Comparison of ENCODE assay signal across 24 mouse cellular contexts in genomic region chr7:84448512-84448911, GRCm38 (mm10). TPM values are rescaled to one million over a fixed set of nuclear protein-coding genes. Genes with fewer than 3 reads are reported as not detected.
A peak's percentile ranks its signal among the peaks of the same experiment; 100 is the strongest.
DNase-seq lines count a peak whose midpoint lies in the region; ATAC-seq and TF ChIP-seq lines count a peak whose summit lies in the region.
"Had no signal": no experiment of that assay in that cellular context is flagged by ENCODE, and none has a peak within 500 bp of the region (broad histone marks: within the 10 kb centered on the region; RNA-seq: fewer than 3 reads in every experiment).

No protein-coding gene starts in this region.

- no peak overlapping the region for H3K9ac ChIP-seq in forebrain, embryonic 11.5 days (ENCODE audit: low read length)
- H3K9ac ChIP-seq in forebrain, embryonic 15.5 days (replicated peaks), result no peak overlapping the region
- H3K9ac ChIP-seq in lung, embryonic 14.5 days, result no peak overlapping the region
- no peak overlapping the region for H3K9ac ChIP-seq in midbrain, embryonic 11.5 days (ENCODE audit: low read length)
- no peak overlapping the region for H3K9ac ChIP-seq in midbrain, embryonic 15.5 days
- H3K9ac ChIP-seq: forebrain, postnatal 0 days; heart, embryonic 12.5 days; heart, embryonic 15.5 days; hindbrain, embryonic 13.5 days had no signal

- ATAC-seq in forebrain, embryonic 11.5 days (replicated peaks; ENCODE audit: low FRiP score), result peak; percentile 65
- ATAC-seq in forebrain, embryonic 15.5 days (replicated peaks), result no peak
- ATAC-seq in lung, embryonic 14.5 days (ENCODE audit: insufficient read depth), result no peak
- peak; percentile 85 for ATAC-seq in midbrain, embryonic 11.5 days (ENCODE audit: low FRiP score)
- ATAC-seq in midbrain, embryonic 15.5 days (replicated peaks), result no peak; the same call in 1 of the 2 replicates
- ATAC-seq: activated CD4-positive, CD25-positive, alpha-beta regulatory T cell, adult 4 months had no signal

- no peak overlapping the region for H3K27ac ChIP-seq in forebrain, embryonic 11.5 days (ENCODE audit: low read depth, low read length)
- no peak overlapping the region for H3K27ac ChIP-seq in forebrain, embryonic 15.5 days (replicated peaks)
- H3K27ac ChIP-seq in lung, embryonic 14.5 days (ENCODE audit: low read depth), result peak overlapping the region; percentile 71; the same call in 1 of the 2 replicates
- H3K27ac ChIP-seq in midbrain, embryonic 11.5 days (ENCODE audit: low read depth, low read length), result peak overlapping the region; percentile 56
- H3K27ac ChIP-seq in midbrain, embryonic 15.5 days, result no peak overlapping the region
- H3K27ac ChIP-seq: gastrocnemius, adult 2 months; heart, embryonic 15.5 days; hindbrain, embryonic 10.5 days; hindbrain, embryonic 13.5 days had no signal

- no peaks in the 10 kb centered on the region for H3K36me3 ChIP-seq in forebrain, embryonic 11.5 days (ENCODE audit: control insufficient read depth, insufficient read depth, low read length)
- no peaks in the 10 kb centered on the region for H3K36me3 ChIP-seq in forebrain, embryonic 15.5 days
- no peaks in the 10 kb centered on the region for H3K36me3 ChIP-seq in lung, embryonic 14.5 days (ENCODE audit: insufficient read depth)
- no peaks in the 10 kb centered on the region for H3K36me3 ChIP-seq in midbrain, embryonic 11.5 days (ENCODE audit: control insufficient read depth, insufficient read depth, low read length)
- H3K36me3 ChIP-seq in midbrain, embryonic 15.5 days (replicated peaks), result no peaks in the 10 kb centered on the region
- H3K36me3 ChIP-seq: forebrain, embryonic 10.5 days; heart, embryonic 12.5 days; heart, embryonic 15.5 days; hindbrain, embryonic 10.5 days; hindbrain, embryonic 13.5 days had no signal

- TF ChIP-seq POLR2A in brain, embryonic 14.5 days (IDR thresholded peaks at IDR 0.05; ENCODE audit: borderline replicate concordance, extremely low read depth, insufficient read depth, insufficient read length, poor library complexity, severe bottlenecking), result no peak

- H3K4me3 ChIP-seq in forebrain, embryonic 11.5 days (ENCODE audit: low read depth, low read length), result no peak overlapping the region
- no peak overlapping the region for H3K4me3 ChIP-seq in forebrain, embryonic 15.5 days
- H3K4me3 ChIP-seq in lung, embryonic 14.5 days (ENCODE audit: low read depth, low read length), result no peak overlapping the region
- H3K4me3 ChIP-seq in midbrain, embryonic 11.5 days (ENCODE audit: low read depth, low read length), result no peak overlapping the region
- no peak overlapping the region for H3K4me3 ChIP-seq in midbrain, embryonic 15.5 days
- H3K4me3 ChIP-seq: forebrain, embryonic 10.5 days; gastrocnemius, adult 2 months; heart, embryonic 12.5 days; heart, embryonic 15.5 days; hindbrain, embryonic 10.5 days; hindbrain, embryonic 13.5 days had no signal

- H3K9me3 ChIP-seq in forebrain, embryonic 11.5 days (ENCODE audit: control insufficient read depth, low read length), result no peaks in the 10 kb centered on the region
- no peaks in the 10 kb centered on the region for H3K9me3 ChIP-seq in forebrain, embryonic 15.5 days
- H3K9me3 ChIP-seq in lung, embryonic 14.5 days (ENCODE audit: low read depth, low read length), result no peaks in the 10 kb centered on the region
- H3K9me3 ChIP-seq in midbrain, embryonic 11.5 days (ENCODE audit: control insufficient read depth, low read length), result no peaks in the 10 kb centered on the region
- H3K9me3 ChIP-seq in midbrain, embryonic 15.5 days, result no peaks in the 10 kb centered on the region
- H3K9me3 ChIP-seq: forebrain, embryonic 10.5 days; heart, embryonic 12.5 days; heart, embryonic 15.5 days; hindbrain, embryonic 10.5 days; hindbrain, embryonic 13.5 days had no signal

- no peak for TF ChIP-seq CTCF in lung, embryonic 14.5 days (IDR thresholded peaks at IDR 0.05; ENCODE audit: low read depth)
- TF ChIP-seq CTCF in brain, embryonic 14.5 days (IDR thresholded peaks at IDR 0.05; ENCODE audit: borderline replicate concordance, extremely low read depth, insufficient read depth, insufficient read length), result no peak

- no peaks in the 10 kb centered on the region for H3K4me1 ChIP-seq in forebrain, embryonic 11.5 days (replicated peaks; ENCODE audit: control insufficient read depth, insufficient read depth, low read length)
- no peaks in the 10 kb centered on the region for H3K4me1 ChIP-seq in forebrain, embryonic 15.5 days
- no peaks in the 10 kb centered on the region for H3K4me1 ChIP-seq in lung, embryonic 14.5 days (ENCODE audit: insufficient read depth)
- H3K4me1 ChIP-seq in midbrain, embryonic 11.5 days (ENCODE audit: control insufficient read depth, insufficient read depth, low read length), result peaks cover 14% of the 10 kb centered on the region
- H3K4me1 ChIP-seq in midbrain, embryonic 15.5 days, result 0 out of 2 replicates have a peak, but pooled peaks cover 4% of the 10 kb centered on the region
- H3K4me1 ChIP-seq: hindbrain, embryonic 10.5 days; hindbrain, embryonic 13.5 days had no signal

- no peaks in the 10 kb centered on the region for H3K27me3 ChIP-seq in forebrain, embryonic 11.5 days (ENCODE audit: control insufficient read depth, insufficient read depth, low read length)
- H3K27me3 ChIP-seq in forebrain, embryonic 15.5 days, result no peaks in the 10 kb centered on the region
- H3K27me3 ChIP-seq in lung, embryonic 14.5 days (ENCODE audit: insufficient read depth, low read length), result no peaks in the 10 kb centered on the region
- H3K27me3 ChIP-seq in midbrain, embryonic 11.5 days (ENCODE audit: control insufficient read depth, insufficient read depth, low read length), result no peaks in the 10 kb centered on the region
- no peaks in the 10 kb centered on the region for H3K27me3 ChIP-seq in midbrain, embryonic 15.5 days (replicated peaks)
- H3K27me3 ChIP-seq: heart, embryonic 12.5 days; heart, embryonic 15.5 days; hindbrain, embryonic 13.5 days had no signal

- no peak overlapping the region for H3K4me2 ChIP-seq in forebrain, embryonic 11.5 days (ENCODE audit: low read depth, low read length, severe bottlenecking)
- no peak overlapping the region for H3K4me2 ChIP-seq in forebrain, embryonic 15.5 days (replicated peaks)
- H3K4me2 ChIP-seq in lung, embryonic 14.5 days, result no peak overlapping the region
- no peak overlapping the region for H3K4me2 ChIP-seq in midbrain, embryonic 11.5 days
- no peak overlapping the region for H3K4me2 ChIP-seq in midbrain, embryonic 15.5 days
- H3K4me2 ChIP-seq: heart, embryonic 12.5 days; heart, embryonic 15.5 days; hindbrain, embryonic 13.5 days had no signal

- no peak for DNase-seq in forebrain, embryonic 11.5 days (ENCODE audit: low spot score)
- DNase-seq in lung, embryonic 14.5 days, result no peak
- DNase-seq in lung, postnatal 36 days, result no peak
- no peak for DNase-seq in midbrain, embryonic 11.5 days (ENCODE audit: low spot score, missing footprints)
- peak; percentile 55 for DNase-seq in brain, embryonic 14.5 days (ENCODE audit: low read depth)
- DNase-seq in gastrocnemius, postnatal 4 days (ENCODE audit: low spot score in 2 of 2), result no peak
- DNase-seq: adrenal gland, adult 8-10 months; adrenal gland, postnatal 25 days; cerebellum, adult 18-20 months; cerebellum, adult 9-10 months; gastrocnemius, adult 2 months; gastrocnemius, postnatal 14 days; heart, adult 18-20 months; heart, postnatal 10 days; heart, postnatal 36 days had no signal

RNA-seq across cellular contexts. Expression of gene Arnt2, which starts 38.5 kb away (rescaled TPM):
- 40.9 and 43.0 TPM in 2 replicates for polyA plus RNA-seq in forebrain, embryonic 11.5 days (2014; fragmentation: Nextera tagmentation; extraction: Ambion mirVana)
- polyA plus RNA-seq in forebrain, embryonic 15.5 days (2015; fragmentation: Nextera tagmentation; extraction: Ambion mirVana), result 59.1 and 61.2 TPM in 2 replicates
- 14.4 and 16.0 TPM in 2 replicates for polyA plus RNA-seq in lung, embryonic 14.5 days (2014; fragmentation: Nextera tagmentation; extraction: Ambion mirVana)
- 34.9 and 36.4 TPM in 2 replicates for polyA plus RNA-seq in midbrain, embryonic 11.5 days (2014; fragmentation: Nextera tagmentation; extraction: Ambion mirVana)
- polyA plus RNA-seq in midbrain, embryonic 15.5 days (2015; fragmentation: Nextera tagmentation; extraction: Ambion mirVana), result 88.4 and 96.8 TPM in 2 replicates
- polyA plus RNA-seq in brain, embryonic 14.5 days (2012; rRNA removed), result 172 and 207 TPM in 2 replicates
- 1 to 10 TPM; 6.3 to 6.4 TPM for total RNA-seq in gastrocnemius, postnatal 4 days (2021)

Comparison
In these comparisons a context has a peak if more than half of its experiments do, and no peak if none do; other contexts are left out.
1. ATAC-seq: peak in forebrain, embryonic 11.5 days (single experiment) and midbrain, embryonic 11.5 days (single experiment); none in forebrain, embryonic 15.5 days (single experiment), lung, embryonic 14.5 days (single experiment) and midbrain, embryonic 15.5 days (single experiment).
2. H3K27ac ChIP-seq: peak in lung, embryonic 14.5 days (single experiment) and midbrain, embryonic 11.5 days (single experiment); none in forebrain, embryonic 11.5 days (single experiment), forebrain, embryonic 15.5 days (single experiment) and midbrain, embryonic 15.5 days (single experiment).